Mouse (Mus musculus): ENCODE results near the gene Enox1. TPM values are rescaled to one million over a fixed set of nuclear protein-coding genes. Genes with fewer than 3 reads are reported as not detected.
A peak's percentile ranks its signal among the peaks of the same experiment; 100 is the strongest.

The Enox1 gene
- polyA plus RNA-seq, 1 experiment, result 0.06 TPM

DNA sequence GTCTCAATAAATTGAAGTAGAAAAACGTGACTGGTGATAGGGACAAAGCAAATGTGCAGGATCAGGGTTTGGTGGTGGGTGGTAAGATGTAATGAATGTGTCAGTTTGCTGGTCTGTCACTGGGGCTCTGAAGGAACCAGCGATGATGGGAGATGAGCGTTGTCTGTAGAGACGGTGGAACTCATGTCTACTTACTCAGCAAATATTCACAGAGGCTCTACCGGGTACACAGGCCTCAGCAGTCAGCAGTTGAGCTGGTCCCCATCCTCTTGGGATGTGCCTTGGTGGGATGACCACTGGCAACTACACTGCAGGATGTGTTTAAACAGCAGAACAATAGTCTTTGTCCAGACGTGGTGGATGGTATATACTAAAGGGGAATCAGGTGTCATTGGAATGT, 352.5 kb downstream of the Enox1 start:
- Histone ChIP-seq H3K27me3 (ENCODE audit: control insufficient read depth, insufficient read depth, low read length) (no peaks in the 10 kb centered on the region), H3K27ac (ENCODE audit: insufficient read depth, low read length) (no peak overlapping the region), H3K36me3 (ENCODE audit: control insufficient read depth, insufficient read depth, low read length) (no peaks in the 10 kb centered on the region), H3K4me1 (ENCODE audit: control insufficient read depth, insufficient read depth, insufficient read length) (no peaks in the 10 kb centered on the region), H3K4me3 (ENCODE audit: extremely low read depth, insufficient read depth, insufficient read length) (no peak overlapping the region)
- no peak for DNase-seq (ENCODE audit: low read depth in 1 of 2, low spot score in 2 of 2)
- TF ChIP-seq POLR2A (IDR thresholded peaks at IDR 0.05; ENCODE audit: low read depth, low read length), result no peak
- TF ChIP-seq CTCF (IDR thresholded peaks at IDR 0.05; ENCODE audit: extremely low read depth, insufficient read depth, insufficient read length, insufficient replicate concordance), result no peak
- 88% methylated on average over 6 of the region's 6 CpGs for WGBS

DNA sequence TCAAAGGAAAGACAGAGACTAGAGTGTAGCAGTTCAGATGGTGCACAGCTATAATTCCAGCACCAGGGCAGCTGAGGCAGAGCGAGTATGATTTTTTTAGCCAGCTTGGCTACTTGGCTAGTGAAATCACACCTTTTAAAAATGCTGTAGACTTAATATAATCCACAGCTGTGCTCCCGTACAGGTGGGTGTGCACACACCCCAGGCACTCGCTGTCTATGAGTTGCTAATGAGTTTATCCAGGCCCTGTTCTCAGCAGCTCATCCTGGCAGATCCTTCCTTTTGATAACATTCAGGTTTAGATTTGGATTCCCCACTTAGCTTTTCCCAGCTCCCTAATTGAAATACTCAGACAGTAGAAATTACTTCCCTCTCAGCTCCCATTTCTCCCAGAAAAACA, 353.4 kb downstream of the Enox1 start:
- TF ChIP-seq POLR2A (IDR thresholded peaks at IDR 0.05; ENCODE audit: low read depth, low read length), result no peak
- no peak for TF ChIP-seq CTCF (IDR thresholded peaks at IDR 0.05; ENCODE audit: extremely low read depth, insufficient read depth, insufficient read length, insufficient replicate concordance)
- no peak for DNase-seq (ENCODE audit: low read depth in 1 of 2, low spot score in 2 of 2)
- no peaks in the 10 kb centered on the region for H3K27me3 ChIP-seq (ENCODE audit: control insufficient read depth, insufficient read depth, low read length)
- no peak overlapping the region for H3K4me3 ChIP-seq (ENCODE audit: extremely low read depth, insufficient read depth, insufficient read length)
- WGBS, result 93% methylated on average over 3 of the region's 3 CpGs
- H3K27ac ChIP-seq (ENCODE audit: insufficient read depth, low read length), result no peak overlapping the region
- H3K4me1 ChIP-seq (ENCODE audit: control insufficient read depth, insufficient read depth, insufficient read length), result no peaks in the 10 kb centered on the region
- no peaks in the 10 kb centered on the region for H3K36me3 ChIP-seq (ENCODE audit: control insufficient read depth, insufficient read depth, low read length)

GRCm38 (mm10) chr14:77511137-77511870, 354.7 kb downstream of the Enox1 start:
- 53% methylated on average over 7 of the region's 7 CpGs for WGBS
- Histone ChIP-seq H3K27me3 (ENCODE audit: control insufficient read depth, insufficient read depth, low read length) (no peaks in the 10 kb centered on the region), H3K27ac (ENCODE audit: insufficient read depth, low read length) (no peak overlapping the region), H3K4me1 (ENCODE audit: control insufficient read depth, insufficient read depth, insufficient read length) (no peaks in the 10 kb centered on the region), H3K36me3 (ENCODE audit: control insufficient read depth, insufficient read depth, low read length) (no peaks in the 10 kb centered on the region), H3K4me3 (ENCODE audit: extremely low read depth, insufficient read depth, insufficient read length) (no peak overlapping the region)
- TF ChIP-seq POLR2A (IDR thresholded peaks at IDR 0.05; ENCODE audit: low read depth, low read length) (no peak), CTCF (IDR thresholded peaks at IDR 0.05; ENCODE audit: extremely low read depth, insufficient read depth, insufficient read length, insufficient replicate concordance) (no peak)
- DNase-seq (ENCODE audit: low read depth in 1 of 2, low spot score in 2 of 2), result no peak

DNA sequence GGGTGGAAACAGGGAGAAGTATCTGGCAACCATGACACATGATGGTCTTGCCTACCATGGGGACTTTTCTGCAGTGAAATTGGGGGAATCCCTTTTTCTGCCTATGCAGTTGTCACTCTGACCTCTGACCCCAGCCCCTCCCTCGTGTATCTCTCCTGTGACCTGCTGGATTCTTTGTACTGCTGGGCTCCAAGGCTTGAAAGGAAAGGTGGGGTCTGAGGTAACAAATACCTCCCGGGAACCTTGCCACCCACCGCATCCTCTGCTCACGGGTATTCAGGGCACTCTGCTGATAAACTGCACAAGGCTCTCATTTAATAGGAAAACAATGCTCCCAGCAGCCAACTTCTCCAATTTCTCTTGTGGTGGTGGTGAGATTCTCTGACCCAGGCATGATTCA, 361.5 kb downstream of the Enox1 start:
- Histone ChIP-seq H3K4me3 (ENCODE audit: extremely low read depth, insufficient read depth, insufficient read length) (no peak overlapping the region), H3K27me3 (ENCODE audit: control insufficient read depth, insufficient read depth, low read length) (no peaks in the 10 kb centered on the region), H3K27ac (ENCODE audit: insufficient read depth, low read length) (no peak overlapping the region), H3K4me1 (ENCODE audit: control insufficient read depth, insufficient read depth, insufficient read length) (peaks cover 4% of the 10 kb centered on the region; the same call in 1 of the 2 replicates), H3K36me3 (ENCODE audit: control insufficient read depth, insufficient read depth, low read length) (no peaks in the 10 kb centered on the region)
- no peak for DNase-seq (ENCODE audit: low read depth in 1 of 2, low spot score in 2 of 2)
- 83% methylated on average over 4 of the region's 4 CpGs for WGBS
- TF ChIP-seq CTCF (IDR thresholded peaks at IDR 0.05; ENCODE audit: extremely low read depth, insufficient read depth, insufficient read length, insufficient replicate concordance), result no peak
- no peak for TF ChIP-seq POLR2A (IDR thresholded peaks at IDR 0.05; ENCODE audit: low read depth, low read length)

DNA sequence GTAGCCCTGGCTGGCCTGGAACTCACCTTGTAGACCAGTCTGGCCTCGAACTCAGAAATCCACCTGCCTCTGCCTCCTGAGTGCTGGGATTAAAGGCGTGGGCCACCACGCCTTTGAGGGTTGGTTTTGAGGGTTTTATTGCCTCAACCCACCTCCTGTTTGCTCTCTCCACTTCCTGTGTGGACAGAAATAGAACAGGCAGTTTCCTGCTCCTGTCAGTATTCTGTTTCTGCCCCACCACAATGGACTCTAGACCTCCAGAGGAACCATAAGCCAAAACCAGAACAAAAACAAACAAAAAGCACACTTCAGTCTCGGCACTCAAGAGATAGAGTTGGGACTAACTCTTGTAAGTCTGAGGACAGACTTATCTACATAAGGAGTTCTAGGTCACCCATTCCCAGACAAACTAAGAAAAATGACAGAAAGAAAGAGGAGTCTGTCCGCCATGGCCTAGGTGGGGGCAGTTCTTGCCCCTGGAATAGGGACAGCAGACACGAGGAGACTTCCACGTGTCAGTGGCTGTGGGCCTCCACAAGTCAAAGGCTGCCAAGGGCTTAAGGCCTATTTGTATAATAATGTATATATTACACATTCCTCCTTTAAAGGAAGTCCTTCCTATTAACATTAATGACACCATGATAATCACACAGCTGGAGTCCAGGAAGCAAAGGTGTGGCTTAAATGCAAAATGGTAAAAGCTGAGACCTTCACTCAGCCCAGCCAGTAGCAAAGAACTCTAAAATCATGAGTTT, 362.6 kb downstream of the Enox1 start:
- Histone ChIP-seq H3K4me1 (ENCODE audit: control insufficient read depth, insufficient read depth, insufficient read length) (peaks cover 4% of the 10 kb centered on the region; the same call in 1 of the 2 replicates), H3K27me3 (ENCODE audit: control insufficient read depth, insufficient read depth, low read length) (no peaks in the 10 kb centered on the region), H3K27ac (ENCODE audit: insufficient read depth, low read length) (0 out of 2 replicates have a peak overlapping the region, but pooled peaks have one; percentile 18), H3K4me3 (ENCODE audit: extremely low read depth, insufficient read depth, insufficient read length) (no peak overlapping the region), H3K36me3 (ENCODE audit: control insufficient read depth, insufficient read depth, low read length) (no peaks in the 10 kb centered on the region)
- TF ChIP-seq CTCF (IDR thresholded peaks at IDR 0.05; ENCODE audit: extremely low read depth, insufficient read depth, insufficient read length, insufficient replicate concordance) (no peak), POLR2A (IDR thresholded peaks at IDR 0.05; ENCODE audit: low read depth, low read length) (no peak)
- no peak for DNase-seq (ENCODE audit: low read depth in 1 of 2, low spot score in 2 of 2)
- WGBS, result 25% methylated on average over 7 of the region's 7 CpGs

GRCm38 (mm10) chr14:77519701-77520100, 363.1 kb downstream of the Enox1 start:
- Histone ChIP-seq H3K27ac (ENCODE audit: insufficient read depth, low read length) (no peak overlapping the region), H3K27me3 (ENCODE audit: control insufficient read depth, insufficient read depth, low read length) (no peaks in the 10 kb centered on the region), H3K4me3 (ENCODE audit: extremely low read depth, insufficient read depth, insufficient read length) (no peak overlapping the region), H3K4me1 (ENCODE audit: control insufficient read depth, insufficient read depth, insufficient read length) (peaks cover 4% of the 10 kb centered on the region; the same call in 1 of the 2 replicates), H3K36me3 (ENCODE audit: control insufficient read depth, insufficient read depth, low read length) (no peaks in the 10 kb centered on the region)
- 89% methylated on average over 1 of the region's 1 CpGs for WGBS
- no peak for DNase-seq (ENCODE audit: low read depth in 1 of 2, low spot score in 2 of 2)
- no peak for TF ChIP-seq POLR2A (IDR thresholded peaks at IDR 0.05; ENCODE audit: low read depth, low read length)

- Histone ChIP-seq H3K4me1 (ENCODE audit: control insufficient read depth, insufficient read depth, insufficient read length) (peaks cover 6% of the 10 kb centered on the region; the same call in 1 of the 2 replicates), H3K27ac (ENCODE audit: insufficient read depth, low read length) (no peak overlapping the region), H3K4me3 (ENCODE audit: extremely low read depth, insufficient read depth, insufficient read length) (no peak overlapping the region), H3K27me3 (ENCODE audit: control insufficient read depth, insufficient read depth, low read length) (no peaks in the 10 kb centered on the region), H3K36me3 (ENCODE audit: control insufficient read depth, insufficient read depth, low read length) (no peaks in the 10 kb centered on the region)
- no peak for DNase-seq (ENCODE audit: low read depth in 1 of 2, low spot score in 2 of 2)
- 19% methylated on average over 4 of the region's 4 CpGs for WGBS
- TF ChIP-seq POLR2A (IDR thresholded peaks at IDR 0.05; ENCODE audit: low read depth, low read length), result no peak
- no peak for TF ChIP-seq CTCF (IDR thresholded peaks at IDR 0.05; ENCODE audit: extremely low read depth, insufficient read depth, insufficient read length, insufficient replicate concordance)
These were observed 367.7 kb downstream of the Enox1 start for GRCm38 (mm10) chr14:77524303-77524702.

All from spleen, adult 2 months (tissue).